Mouse (Mus musculus) stomach, postnatal 0 days (tissue): ENCODE data around the gene Brd3. TPM values are rescaled to one million over a fixed set of nuclear protein-coding genes. Genes with fewer than 3 reads are reported as not detected.

Source experiments
- ATAC-seq: fragments of 200-750 bp; cut with Nextera tagmentation; 2 replicates; pipeline ENCODE4 v1.8.0; 2017; ENCODE audit not compliant: low FRiP score, low TSS enrichment
- DNase-seq: peaks from one replicate; pipeline ENCODE4 v3.0.0-alpha.2; 2016; ENCODE audit warnings: low spot score
- H3K27ac ChIP-seq: fragments of 300-500 bp; sonication (generic); replicated peaks from 2 replicates; pipeline ENCODE4 v1.5.1; 2014; ENCODE audit warnings: mild to moderate bottlenecking, control low read depth
- H3K27me3 ChIP-seq: fragments of 300-500 bp; sonication (generic); 2 replicates; pipeline ENCODE4 v1.6.1; 2014; ENCODE audit warnings: low read length; ENCODE audit not compliant: control insufficient read depth, insufficient read depth
- H3K36me3 ChIP-seq: fragments of 300-500 bp; sonication (generic); 2 replicates; pipeline ENCODE4 v1.6.1; 2014; ENCODE audit warnings: low read length, mixed read lengths; ENCODE audit not compliant: control insufficient read depth, insufficient read depth
- H3K4me1 ChIP-seq: fragments of 300-500 bp; sonication (generic); replicated peaks from 2 replicates; pipeline ENCODE4 v1.6.1; 2014; ENCODE audit warnings: antibody characterized with exemption; ENCODE audit not compliant: control insufficient read depth, insufficient read depth
- H3K4me2 ChIP-seq: fragments of 300-500 bp; sonication (generic); replicated peaks from 2 replicates; pipeline ENCODE4 v1.6.1; 2014; ENCODE audit warnings: low read depth, mild to moderate bottlenecking, control low read depth, moderate library complexity
- H3K4me3 ChIP-seq: fragments of 300-500 bp; sonication (generic); 2 replicates; pipeline ENCODE4 v1.5.1; 2014; ENCODE audit warnings: low read depth, low read length, control low read depth
- H3K9ac ChIP-seq: fragments of 300-500 bp; sonication (generic); 2 replicates; pipeline ENCODE4 v1.6.1; 2014; ENCODE audit warnings: mild to moderate bottlenecking, low read length, control low read depth, mixed read lengths
- H3K9me3 ChIP-seq: fragments of 300-500 bp; sonication (generic); 2 replicates; pipeline ENCODE4 v1.6.1; 2016; ENCODE audit warnings: low read length; ENCODE audit not compliant: control insufficient read depth
- CTCF ChIP-seq: IDR thresholded peaks from 2 replicates; pipeline ENCODE4 v1.5.1; 2016; ENCODE audit warnings: antibody characterized with exemption, low read depth, mild to moderate bottlenecking, moderate library complexity
- EP300 ChIP-seq: optimal IDR thresholded peaks from 2 replicates; pipeline ENCODE3; 2016; ENCODE audit warnings: antibody characterized with exemption
- WGBS: fragments of 180-500 bp; shearing (Covaris S2); extraction: QIAGEN DNeasy Blood & Tissue Kit; methylation state at CpG from one replicate; pipeline ENCODE4 v1.1.7; 2014; 5-methylcytosine and 5-hydroxymethylcytosine counted together
- polyA plus RNA-seq: library from polyadenylated mRNA; unstranded; fragments of >200 nt; fragmentation: Nextera tagmentation; extraction: Ambion mirVana; gene quantifications from 2 replicates; pipeline ENCODE4 v1.2.1, GENCODE M21; 2015

The Brd3 gene
- polyA plus RNA-seq, 1 experiment from 2014 or later, result 41.0 TPM

GRCm38 (mm10) chr2:27411688-27412174, 95.7 kb downstream of the Brd3 start:
- no peak overlapping the region for H3K4me3 ChIP-seq
- no peaks in the 10 kb centered on the region for H3K9me3 ChIP-seq
- H3K4me2 ChIP-seq, result no peak overlapping the region
- peaks cover 12% of the 10 kb centered on the region for H3K4me1 ChIP-seq
- TF ChIP-seq EP300 (no peak), CTCF (no peak)
- no peaks in the 10 kb centered on the region for H3K36me3 ChIP-seq
- H3K9ac ChIP-seq, result no peak overlapping the region
- DNase-seq, result peak; percentile 66
- peak; percentile 30; the same call in 1 of the 2 replicates for ATAC-seq
- peak overlapping the region; percentile 56 for H3K27ac ChIP-seq
- no peaks in the 10 kb centered on the region for H3K27me3 ChIP-seq
- 15% methylated on average over 8 of the region's 8 CpGs for WGBS

GRCm38 (mm10) chr2:27410518-27411140, 96.8 kb downstream of the Brd3 start:
- no peaks in the 10 kb centered on the region for H3K9me3 ChIP-seq
- H3K36me3 ChIP-seq, result no peaks in the 10 kb centered on the region
- no peak for DNase-seq
- 67% methylated on average over 6 of the region's 6 CpGs for WGBS
- peaks cover 8% of the 10 kb centered on the region for H3K4me1 ChIP-seq
- no peak overlapping the region for H3K4me3 ChIP-seq
- TF ChIP-seq EP300, result no peak
- no peak for TF ChIP-seq CTCF
- H3K9ac ChIP-seq, result no peak overlapping the region
- no peaks in the 10 kb centered on the region for H3K27me3 ChIP-seq
- no peak overlapping the region for H3K4me2 ChIP-seq
- no peak for ATAC-seq
- H3K27ac ChIP-seq, result no peak overlapping the region

GRCm38 (mm10) chr2:27408194-27408593, 99.3 kb downstream of the Brd3 start:
- TF ChIP-seq CTCF (no peak), EP300 (no peak)
- no peak overlapping the region for H3K4me2 ChIP-seq
- no peaks in the 10 kb centered on the region for H3K9me3 ChIP-seq
- H3K4me1 ChIP-seq, result peaks cover 14% of the 10 kb centered on the region
- no peaks in the 10 kb centered on the region for H3K27me3 ChIP-seq
- no peak for DNase-seq
- 54% methylated on average over 3 of the region's 3 CpGs for WGBS
- H3K36me3 ChIP-seq, result no peaks in the 10 kb centered on the region
- H3K9ac ChIP-seq, result no peak overlapping the region
- H3K4me3 ChIP-seq, result no peak overlapping the region
- ATAC-seq, result no peak
- no peak overlapping the region for H3K27ac ChIP-seq

- Histone ChIP-seq H3K36me3 (no peaks in the 10 kb centered on the region), H3K4me1 (peaks cover 9% of the 10 kb centered on the region), H3K4me2 (no peak overlapping the region), H3K9ac (no peak overlapping the region), H3K27me3 (no peaks in the 10 kb centered on the region), H3K9me3 (no peaks in the 10 kb centered on the region), H3K4me3 (no peak overlapping the region), H3K27ac (no peak overlapping the region)
- ATAC-seq, result no peak
- TF ChIP-seq EP300, result no peak
- TF ChIP-seq CTCF, result no peak
- no peak for DNase-seq
- WGBS, result 82% methylated on average over 5 of the region's 5 CpGs
Observed at GRCm38 (mm10) chr2:27406928-27407327, 100.5 kb downstream of the Brd3 start.

DNA sequence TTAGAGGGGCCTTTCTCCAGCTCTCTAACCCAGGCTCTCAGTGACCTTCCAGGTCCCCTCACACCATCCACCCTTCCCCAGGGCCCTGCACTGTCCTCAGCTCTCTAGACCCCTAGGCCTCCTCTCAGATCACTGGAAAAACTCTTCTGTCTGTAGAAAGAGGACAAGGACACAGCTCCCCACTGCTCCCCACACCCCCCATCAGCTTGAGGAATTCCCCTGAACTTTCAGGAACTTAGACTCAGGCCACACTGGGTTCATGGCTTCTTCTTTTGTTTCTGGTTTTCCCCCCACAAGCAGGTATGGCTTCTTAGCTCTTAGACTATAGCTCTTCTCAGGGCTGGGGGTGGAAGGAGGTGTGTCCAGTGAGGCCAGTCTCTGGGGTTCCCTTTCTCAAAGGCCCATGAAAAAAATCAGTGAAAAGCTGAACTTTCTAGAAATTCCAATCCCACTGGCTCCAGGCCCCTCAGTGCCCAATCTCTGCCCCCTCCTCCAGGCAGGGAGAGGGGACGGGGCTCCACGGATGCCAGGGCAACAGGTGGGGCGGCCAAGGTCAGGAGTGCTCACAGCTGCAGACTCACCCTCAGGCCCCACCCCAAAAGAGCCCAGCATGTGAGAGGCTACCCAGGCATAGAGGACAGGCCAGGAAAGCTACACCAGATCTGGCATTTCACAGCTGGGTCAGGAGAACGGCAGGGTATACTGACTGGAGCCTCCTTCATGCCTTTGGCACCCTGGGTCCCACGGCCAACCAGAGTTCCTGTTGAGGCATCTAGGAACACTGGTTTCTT, 102.2 kb downstream of the Brd3 start:
- no peak overlapping the region for H3K9ac ChIP-seq
- H3K36me3 ChIP-seq, result no peaks in the 10 kb centered on the region
- no peak overlapping the region for H3K4me2 ChIP-seq
- 63% methylated on average over 5 of the region's 5 CpGs for WGBS
- DNase-seq (no peak), ATAC-seq (peak; percentile 47)
- no peak for TF ChIP-seq CTCF
- no peak overlapping the region for H3K4me3 ChIP-seq
- H3K4me1 ChIP-seq, result peaks cover 6% of the 10 kb centered on the region; the same call in 1 of the 2 replicates
- H3K9me3 ChIP-seq, result no peaks in the 10 kb centered on the region
- H3K27me3 ChIP-seq, result no peaks in the 10 kb centered on the region
- 0 out of 2 replicates have a peak overlapping the region, but pooled peaks have one; percentile 13 for H3K27ac ChIP-seq
